Mouse (Mus musculus) limb, embryonic 13.5 days (tissue): ENCODE measurements around the gene Rcc1l. TPM values are rescaled to one million over a fixed set of nuclear protein-coding genes. Genes with fewer than 3 reads are reported as not detected.

Experiments used
- ATAC-seq: fragments of 200-750 bp; cut with Nextera tagmentation; 2 replicates; pipeline ENCODE4 v1.8.0; 2017; ENCODE audit warnings: low read depth, moderate number of reproducible peaks, moderate TSS enrichment; ENCODE audit not compliant: low FRiP score
- H3K27ac ChIP-seq: fragments of 300-500 bp; sonication (generic); 2 replicates; pipeline ENCODE4 v1.5.1; 2015; ENCODE audit warnings: inconsistent platforms, mild to moderate bottlenecking, moderate library complexity
- H3K27me3 ChIP-seq: fragments of 300-500 bp; sonication (generic); 2 replicates; pipeline ENCODE4 v1.6.1; 2015; ENCODE audit warnings: mild to moderate bottlenecking, inconsistent platforms
- H3K36me3 ChIP-seq: fragments of 300-500 bp; sonication (generic); 2 replicates; pipeline ENCODE4 v1.6.1; 2015; ENCODE audit warnings: inconsistent platforms, mild to moderate bottlenecking, moderate library complexity
- H3K4me1 ChIP-seq: fragments of 300-500 bp; sonication (generic); 2 replicates; pipeline ENCODE4 v1.6.1; 2015; ENCODE audit warnings: inconsistent platforms
- H3K4me2 ChIP-seq: fragments of 300-500 bp; sonication (generic); replicated peaks from 2 replicates; pipeline ENCODE4 v1.6.1; 2015; ENCODE audit warnings: inconsistent platforms, mild to moderate bottlenecking, moderate library complexity
- H3K4me3 ChIP-seq: fragments of 300-500 bp; sonication (generic); 2 replicates; pipeline ENCODE4 v1.5.1; 2015; ENCODE audit warnings: moderate library complexity, mild to moderate bottlenecking, inconsistent platforms
- H3K9ac ChIP-seq: fragments of 300-500 bp; sonication (generic); 2 replicates; pipeline ENCODE4 v1.6.1; 2015; ENCODE audit warnings: mild to moderate bottlenecking, inconsistent platforms
- H3K9me3 ChIP-seq: fragments of 300-500 bp; sonication (generic); 2 replicates; pipeline ENCODE4 v1.6.1; 2016; ENCODE audit warnings: inconsistent platforms
- WGBS: fragments of 180-500 bp; shearing (Covaris S2); methylation state at CpG from one replicate; pipeline ENCODE4 v1.1.7; 2015; 5-methylcytosine and 5-hydroxymethylcytosine counted together
- polyA plus RNA-seq: library from polyadenylated mRNA; unstranded; fragments of >200 nt; fragmentation: Nextera tagmentation; extraction: Ambion mirVana; gene quantifications from 2 replicates; pipeline ENCODE4 v1.2.1, GENCODE M21; 2015

The Rcc1l gene
- polyA plus RNA-seq = 34.2 and 35.1 TPM in 2 replicates

DNA sequence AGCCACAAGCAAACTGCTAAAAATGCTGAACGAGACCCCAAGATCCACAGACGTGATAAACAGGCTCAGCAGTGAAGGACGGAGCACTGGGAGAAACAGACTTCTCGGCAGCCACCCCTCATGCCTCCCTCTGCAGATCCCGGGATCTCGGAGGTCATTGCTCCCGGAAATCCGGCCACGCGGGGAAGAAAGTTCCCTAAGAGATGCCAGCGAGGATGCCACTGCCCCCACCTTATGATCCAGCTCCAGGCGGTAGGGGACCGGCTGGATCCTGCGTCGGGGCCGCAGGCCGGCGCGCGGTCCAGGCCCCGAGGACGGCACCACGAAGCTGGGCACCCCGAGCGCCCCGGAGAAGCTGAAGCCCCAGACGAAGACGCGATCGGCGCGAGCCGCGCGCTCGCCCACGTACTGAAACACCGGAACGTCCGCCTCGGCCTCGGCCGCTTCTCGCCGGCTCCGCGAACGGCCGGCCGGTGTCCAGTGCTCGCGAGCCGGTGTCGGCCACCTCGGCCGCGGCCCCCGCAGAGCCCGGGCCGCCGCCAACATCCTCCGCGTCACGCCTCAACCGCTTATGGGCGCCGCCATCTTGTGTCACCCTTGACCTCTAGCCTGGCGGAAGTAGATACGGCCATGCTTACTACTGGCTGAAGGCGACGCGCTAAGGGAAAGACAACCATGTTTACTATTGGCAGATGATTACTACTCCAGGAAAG lies at the start of gene Rcc1l:
Gene Rcc1l (minus strand): TSS at position 606 of the 713 bp plus-strand sequence.
- H3K4me2 ChIP-seq = peak within 1 kb of the TSS; percentile 89
- under 1% methylated on average over 72 of the region's 72 CpGs for WGBS

DNA sequence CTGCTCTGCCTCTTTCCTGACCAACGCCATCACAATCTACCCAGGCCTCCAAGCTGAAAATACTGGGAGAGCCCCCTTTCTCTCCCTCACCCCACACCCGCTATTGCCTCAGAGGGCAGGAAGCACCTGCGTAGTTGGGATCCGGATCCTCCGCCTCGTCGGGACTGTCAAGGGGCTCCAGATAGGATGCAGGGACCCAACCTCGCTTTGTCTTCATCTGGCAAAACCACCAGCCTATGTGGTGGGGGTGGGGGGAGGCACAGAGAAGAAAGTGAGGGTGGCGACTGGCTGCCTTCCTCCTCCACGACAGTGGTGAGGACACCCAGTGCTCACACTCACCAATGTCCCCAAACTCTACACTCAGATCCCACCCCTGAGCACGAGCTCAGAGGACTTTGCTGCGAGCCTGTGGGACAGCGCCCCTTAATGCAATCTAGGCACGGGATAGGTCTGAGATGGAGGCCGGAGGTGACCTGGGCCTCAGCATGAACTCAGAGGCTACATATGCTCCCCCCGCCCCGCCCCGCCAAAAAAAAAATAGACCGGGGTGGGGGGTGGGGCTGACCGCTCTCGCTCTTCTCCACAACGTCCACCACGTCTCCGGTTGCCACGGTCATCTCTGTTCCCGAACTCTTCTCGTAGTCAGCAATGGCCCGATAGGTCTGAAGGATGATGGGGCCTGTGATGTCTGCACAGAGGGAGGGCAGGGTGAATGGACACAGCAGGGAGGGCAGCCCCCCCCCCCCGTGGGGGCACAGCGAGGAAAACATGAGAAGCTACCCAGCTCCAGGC lies 48.7 kb upstream of the Rcc1l start:
- Histone ChIP-seq H3K27me3 (peaks cover 28% of the 10 kb centered on the region), H3K4me3 (no peak overlapping the region), H3K9ac (no peak overlapping the region), H3K36me3 (no peaks in the 10 kb centered on the region), H3K27ac (no peak overlapping the region), H3K4me1 (peaks cover 25% of the 10 kb centered on the region), H3K9me3 (no peaks in the 10 kb centered on the region), H3K4me2 (no peak overlapping the region)
- WGBS = 77% methylated on average over 30 of the region's 30 CpGs
- no peak for ATAC-seq

More for the DNA sequence above, at the start of gene Rcc1l:
- Histone ChIP-seq H3K36me3 (peaks cover 18% of the 10 kb centered on the region), H3K4me3 (peak within 1 kb of the TSS; percentile 75), H3K27ac (peak within 1 kb of the TSS; percentile 73; the same call in 1 of the 2 replicates), H3K9ac (peak within 1 kb of the TSS; percentile 83), H3K27me3 (no peaks in the 10 kb centered on the region), H3K9me3 (no peaks in the 10 kb centered on the region), H3K4me1 (peaks cover 18% of the 10 kb centered on the region)
- ATAC-seq = peak; percentile 93

DNA sequence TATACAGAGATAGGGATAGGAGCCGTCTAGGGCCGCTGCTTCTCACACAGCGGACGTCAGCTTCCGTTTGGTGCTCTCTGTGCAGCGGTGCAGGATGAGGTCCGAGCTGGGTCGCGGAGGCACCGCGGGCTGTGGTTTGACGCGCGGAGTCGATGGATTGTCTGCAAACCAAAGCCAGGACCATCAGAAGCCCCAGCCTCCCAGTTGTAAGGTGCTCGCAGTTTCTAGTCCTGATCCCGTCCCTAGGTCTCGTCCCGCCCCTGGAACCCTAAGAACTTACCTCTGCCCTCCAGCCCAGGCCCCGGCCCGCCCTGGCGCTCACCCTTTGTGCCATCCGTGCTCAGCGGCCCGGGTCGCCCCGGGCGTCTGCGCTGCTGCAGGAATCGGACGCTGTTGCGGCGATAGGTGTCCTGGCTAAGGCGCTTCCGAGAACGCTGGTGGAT lies 45.2 kb upstream of the Rcc1l start:
- H3K9me3 ChIP-seq = no peaks in the 10 kb centered on the region
- 2% methylated on average over 36 of the region's 36 CpGs for WGBS
- peaks cover 28% of the 10 kb centered on the region for H3K27me3 ChIP-seq
- H3K4me1 ChIP-seq = peaks cover 17% of the 10 kb centered on the region
- H3K36me3 ChIP-seq = peaks cover 14% of the 10 kb centered on the region
- ATAC-seq = no peak
- H3K27ac ChIP-seq = no peak overlapping the region
- H3K9ac ChIP-seq = peak overlapping the region; percentile 69
- H3K4me3 ChIP-seq = peak overlapping the region; percentile 40
- H3K4me2 ChIP-seq = peak overlapping the region; percentile 72

DNA sequence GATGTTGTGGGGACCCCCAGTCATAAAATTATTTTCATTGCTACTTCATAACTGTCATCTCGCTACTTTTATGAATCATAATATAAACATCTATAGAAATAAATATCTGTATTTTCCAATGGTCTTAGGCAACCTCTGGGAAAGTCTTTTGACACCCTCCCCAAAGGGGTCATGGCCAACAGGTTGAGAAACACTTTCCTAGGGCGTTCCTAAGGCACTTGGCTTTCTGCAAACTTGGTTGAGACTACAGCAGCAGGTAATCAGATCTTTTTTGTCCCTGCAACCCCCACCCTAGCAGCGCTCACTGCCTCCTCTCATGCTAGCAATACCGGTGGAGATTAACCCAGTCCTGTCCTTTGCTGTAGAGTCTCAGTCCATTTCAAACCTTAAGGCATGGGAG lies 44.7 kb upstream of the Rcc1l start:
- peaks cover 13% of the 10 kb centered on the region for H3K4me1 ChIP-seq
- H3K4me2 ChIP-seq = peak overlapping the region; percentile 72
- no peaks in the 10 kb centered on the region for H3K9me3 ChIP-seq
- H3K27ac ChIP-seq = no peak overlapping the region
- H3K4me3 ChIP-seq = peak overlapping the region; percentile 40
- 45% methylated on average over 4 of the region's 4 CpGs for WGBS
- peaks cover 28% of the 10 kb centered on the region for H3K27me3 ChIP-seq
- peaks cover 18% of the 10 kb centered on the region for H3K36me3 ChIP-seq
- peak overlapping the region; percentile 69; the same call in 1 of the 2 replicates for H3K9ac ChIP-seq
- no peak for ATAC-seq

DNA sequence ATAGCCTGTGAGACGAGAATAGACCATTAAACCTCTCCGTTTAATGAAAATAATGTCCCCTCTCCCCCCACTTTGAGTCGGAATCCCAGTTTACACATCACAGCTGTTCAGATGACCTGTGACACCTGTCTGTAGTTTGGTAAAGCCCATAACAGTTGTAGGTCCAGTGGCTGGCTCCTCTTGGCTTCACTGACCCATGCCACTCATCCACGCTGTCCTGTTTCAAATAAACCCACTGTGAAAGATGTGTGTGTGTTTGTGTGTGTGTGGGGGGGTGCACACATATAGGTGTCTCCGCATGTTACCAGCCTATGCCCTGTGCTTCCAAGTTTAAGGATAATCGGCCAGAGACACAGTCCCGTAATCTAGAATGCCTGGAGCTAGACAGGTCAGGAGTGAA lies 41.3 kb upstream of the Rcc1l start:
- Histone ChIP-seq H3K9me3 (no peaks in the 10 kb centered on the region), H3K4me3 (no peak overlapping the region), H3K27ac (no peak overlapping the region), H3K27me3 (peaks cover 22% of the 10 kb centered on the region), H3K9ac (no peak overlapping the region), H3K4me1 (peaks cover 15% of the 10 kb centered on the region), H3K4me2 (no peak overlapping the region), H3K36me3 (peaks cover 34% of the 10 kb centered on the region)
- 80% methylated on average over 7 of the region's 7 CpGs for WGBS
- no peak for ATAC-seq

DNA sequence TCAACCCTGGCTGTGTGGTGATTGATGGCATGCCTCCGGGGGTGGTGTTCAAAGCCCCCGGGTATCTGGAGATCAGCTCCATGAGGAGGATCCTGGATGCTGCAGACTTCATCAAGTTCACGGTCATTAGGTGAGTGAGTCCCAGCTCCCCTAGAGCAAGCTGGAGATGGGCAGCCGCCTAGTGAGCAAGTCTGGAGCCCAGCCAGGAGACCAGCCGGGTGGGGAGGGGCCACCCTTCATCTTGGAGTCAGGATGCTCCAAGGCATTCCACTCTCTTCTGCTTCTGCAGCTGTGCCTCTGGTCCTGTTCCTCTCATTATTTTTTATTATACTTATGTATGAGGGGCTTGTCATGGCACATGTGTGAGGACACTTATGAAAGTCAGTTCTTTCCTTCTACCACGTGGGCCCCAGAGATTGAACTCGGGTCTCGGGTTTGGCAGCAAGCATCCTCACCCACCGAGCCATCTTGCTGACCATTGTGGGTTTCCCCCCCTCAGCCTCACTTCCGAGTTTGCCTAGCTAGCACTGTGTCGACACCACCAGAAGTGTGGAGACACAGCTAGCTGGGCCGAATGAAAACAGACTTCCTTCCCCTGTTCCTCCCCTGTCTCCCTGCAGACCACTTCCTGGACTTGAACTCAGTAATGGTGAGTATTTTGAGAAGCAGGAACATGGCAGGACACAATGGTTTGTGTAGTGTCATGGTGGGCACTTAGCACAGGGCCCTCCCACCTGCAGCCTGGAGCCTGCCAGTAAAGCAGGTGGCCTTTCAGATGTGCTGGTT lies 37.6 kb upstream of the Rcc1l start:
- H3K36me3 ChIP-seq = peaks cover 61% of the 10 kb centered on the region
- H3K9ac ChIP-seq = no peak overlapping the region
- H3K4me3 ChIP-seq = no peak overlapping the region
- ATAC-seq = no peak
- no peak overlapping the region for H3K4me2 ChIP-seq
- H3K9me3 ChIP-seq = no peaks in the 10 kb centered on the region
- H3K4me1 ChIP-seq = peaks cover 5% of the 10 kb centered on the region
- 61% methylated on average over 12 of the region's 12 CpGs for WGBS
- H3K27ac ChIP-seq = 0 out of 2 replicates have a peak overlapping the region, but pooled peaks have one; percentile 17
- H3K27me3 ChIP-seq = no peaks in the 10 kb centered on the region

DNA sequence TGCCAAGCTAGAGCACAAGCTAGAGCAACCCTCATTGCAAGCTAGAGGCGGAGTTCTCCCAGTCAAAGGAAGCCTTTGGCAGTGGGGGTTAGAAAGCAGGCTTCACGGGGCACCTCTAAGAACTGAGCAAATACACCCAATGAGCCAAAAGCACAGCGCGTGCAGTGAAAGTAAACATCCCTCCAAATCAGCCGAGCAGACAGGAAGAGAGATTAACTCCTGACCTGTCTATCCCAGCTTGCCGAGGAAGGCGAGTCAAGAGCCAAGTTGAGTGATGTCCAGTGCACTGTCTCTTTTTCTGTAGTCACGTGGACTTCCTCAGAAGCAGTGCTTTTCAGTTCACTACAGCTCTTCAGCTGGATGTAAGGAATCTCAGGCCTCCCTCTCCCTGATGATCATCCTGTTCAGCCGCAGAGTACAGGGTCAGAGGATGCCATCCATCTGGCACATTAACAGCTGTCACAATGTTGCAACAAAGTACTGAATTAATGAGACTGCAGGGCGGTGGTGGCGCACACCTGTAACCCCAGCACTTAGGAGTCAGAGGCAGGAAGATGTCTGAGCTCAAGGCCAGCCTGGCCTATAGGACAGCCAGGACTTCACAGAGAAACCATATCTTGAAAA lies 33.5 kb upstream of the Rcc1l start:
- Histone ChIP-seq H3K9me3 (no peaks in the 10 kb centered on the region), H3K27me3 (no peaks in the 10 kb centered on the region), H3K4me3 (no peak overlapping the region), H3K4me1 (peaks cover 5% of the 10 kb centered on the region), H3K9ac (no peak overlapping the region), H3K27ac (no peak overlapping the region), H3K4me2 (no peak overlapping the region), H3K36me3 (peaks cover 49% of the 10 kb centered on the region)
- 49% methylated on average over 11 of the region's 11 CpGs for WGBS
- no peak for ATAC-seq

DNA sequence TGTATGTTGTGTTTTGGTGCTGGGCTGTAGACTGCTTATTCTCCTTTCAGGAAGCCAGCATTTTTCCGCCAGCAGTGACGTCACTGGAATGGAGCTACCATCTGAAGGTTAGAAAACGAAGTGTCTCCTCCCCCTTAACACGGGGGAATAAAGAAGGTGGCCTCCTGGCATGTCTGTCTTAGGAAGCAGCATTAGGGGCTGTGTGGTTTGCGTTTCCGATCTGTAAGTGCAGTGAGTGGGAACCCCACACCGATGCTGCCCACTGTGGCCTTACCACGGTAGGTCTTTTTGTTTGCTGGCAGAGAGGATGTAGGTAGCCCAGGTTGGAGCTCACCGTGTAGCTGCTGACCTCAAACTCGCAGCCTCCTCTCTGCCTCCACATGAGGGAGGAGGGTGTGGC lies 30.1 kb upstream of the Rcc1l start:
- 76% methylated on average over 10 of the region's 10 CpGs for WGBS
- no peak for ATAC-seq
- Histone ChIP-seq H3K27me3 (no peaks in the 10 kb centered on the region), H3K4me1 (no peaks in the 10 kb centered on the region), H3K27ac (no peak overlapping the region), H3K4me2 (no peak overlapping the region), H3K9ac (no peak overlapping the region), H3K36me3 (peaks cover 51% of the 10 kb centered on the region), H3K4me3 (no peak overlapping the region), H3K9me3 (no peaks in the 10 kb centered on the region)

DNA sequence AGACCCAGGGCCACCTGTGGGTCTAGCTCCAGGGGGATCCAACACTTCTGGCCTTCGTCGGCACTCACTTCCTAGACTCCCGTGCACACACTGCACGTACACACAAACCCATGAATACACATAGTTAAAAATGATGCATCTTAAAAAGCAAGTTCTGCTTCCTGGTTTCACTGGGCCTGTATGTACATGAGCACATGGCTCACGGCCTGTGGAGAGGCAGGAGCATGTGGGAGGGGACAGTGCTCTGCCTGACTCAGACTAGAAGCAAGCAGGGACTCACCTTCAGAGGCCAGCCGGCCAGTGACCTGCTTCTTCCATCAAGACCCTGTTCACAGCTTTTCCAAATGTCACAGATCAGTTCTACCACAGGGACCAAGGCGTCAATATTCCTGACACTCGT lies 17.1 kb upstream of the Rcc1l start:
- no peak for ATAC-seq
- no peak overlapping the region for H3K27ac ChIP-seq
- H3K36me3 ChIP-seq = peaks cover 46% of the 10 kb centered on the region
- H3K27me3 ChIP-seq = no peaks in the 10 kb centered on the region
- no peaks in the 10 kb centered on the region for H3K4me1 ChIP-seq
- 89% methylated on average over 8 of the region's 8 CpGs for WGBS
- no peak overlapping the region for H3K9ac ChIP-seq
- H3K9me3 ChIP-seq = no peaks in the 10 kb centered on the region
- no peak overlapping the region for H3K4me2 ChIP-seq
- H3K4me3 ChIP-seq = no peak overlapping the region

DNA sequence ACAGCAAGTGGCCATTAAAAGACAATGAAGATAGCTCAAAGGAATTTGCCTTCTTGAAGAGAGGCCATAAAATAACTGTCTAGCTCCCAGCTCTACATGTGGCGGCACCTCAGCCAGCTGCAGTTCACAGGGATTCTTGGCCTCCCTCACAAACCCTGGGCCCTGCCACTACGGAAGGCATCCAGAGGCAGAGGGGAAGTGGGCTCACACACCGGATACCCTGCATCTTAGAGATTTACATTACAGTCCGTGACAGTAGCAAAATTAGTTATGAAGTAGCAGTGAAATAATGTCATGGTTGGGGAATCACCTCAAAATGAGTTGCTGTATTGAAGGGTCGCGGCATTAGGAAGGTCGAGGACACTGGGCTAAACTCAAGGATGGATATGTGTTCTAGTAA lies 12.0 kb upstream of the Rcc1l start:
- peaks cover under 1% of the 10 kb centered on the region; the same call in 1 of the 2 replicates for H3K4me1 ChIP-seq
- H3K27me3 ChIP-seq = no peaks in the 10 kb centered on the region
- H3K36me3 ChIP-seq = peaks cover 15% of the 10 kb centered on the region; the same call in 1 of the 2 replicates
- no peak for ATAC-seq
- H3K4me2 ChIP-seq = no peak overlapping the region
- H3K9ac ChIP-seq = no peak overlapping the region
- H3K9me3 ChIP-seq = 0 out of 2 replicates have a peak, but pooled peaks cover 3% of the 10 kb centered on the region
- no peak overlapping the region for H3K27ac ChIP-seq
- H3K4me3 ChIP-seq = no peak overlapping the region
- WGBS = 66% methylated on average over 7 of the region's 7 CpGs

DNA sequence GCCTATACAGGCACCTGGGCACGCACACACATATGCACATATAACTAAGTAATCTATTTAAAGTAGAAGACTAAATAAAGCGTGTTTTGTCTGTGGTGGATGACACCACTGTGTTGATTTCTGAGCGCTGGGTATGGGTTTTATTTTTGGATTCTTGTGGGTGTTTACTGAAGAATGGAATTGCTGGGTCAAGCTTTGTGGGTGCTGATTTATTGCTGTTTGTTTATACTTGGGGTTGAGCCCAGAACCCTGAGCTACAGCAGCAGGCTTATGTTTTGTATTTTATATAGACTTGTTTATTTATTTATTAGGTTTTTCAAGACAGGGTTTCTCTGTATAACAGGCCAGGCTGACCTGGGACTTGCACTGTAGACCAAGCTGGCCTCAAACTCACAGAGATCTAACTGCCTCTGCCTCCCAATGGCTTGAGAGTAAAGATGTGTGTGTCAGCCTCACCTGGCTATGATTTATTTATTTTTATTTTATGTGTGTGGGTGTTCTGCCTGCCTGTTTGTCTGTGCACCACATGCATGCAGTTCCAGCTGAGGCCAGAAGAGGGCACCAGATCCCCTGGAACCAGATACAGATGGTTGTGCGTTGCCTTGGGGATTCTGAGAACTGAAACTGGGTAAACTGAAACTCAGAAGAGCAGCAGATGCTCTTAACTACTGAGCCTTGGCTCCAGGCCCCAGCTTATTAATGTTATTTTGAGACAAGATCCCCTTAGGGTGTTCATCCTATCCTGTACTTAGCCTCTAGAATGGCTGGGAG lies 10.6 kb upstream of the Rcc1l start:
- H3K9me3 ChIP-seq = 0 out of 2 replicates have a peak, but pooled peaks cover 3% of the 10 kb centered on the region
- WGBS = 70% methylated on average over 4 of the region's 4 CpGs
- no peak overlapping the region for H3K27ac ChIP-seq
- H3K4me2 ChIP-seq = no peak overlapping the region
- no peak for ATAC-seq
- no peaks in the 10 kb centered on the region for H3K27me3 ChIP-seq
- H3K4me3 ChIP-seq = no peak overlapping the region
- H3K36me3 ChIP-seq = peaks cover 4% of the 10 kb centered on the region; the same call in 1 of the 2 replicates
- peaks cover 15% of the 10 kb centered on the region for H3K4me1 ChIP-seq
- no peak overlapping the region for H3K9ac ChIP-seq
